Mouse (Mus musculus) liver, adult 2 months (tissue): ENCODE measurements around the gene Mzf1. TPM values are rescaled to one million over a fixed set of nuclear protein-coding genes. Genes with fewer than 3 reads are reported as not detected.
A peak's percentile ranks its signal among the peaks of the same experiment; 100 is the strongest.

Source experiments
- DNase-seq: peaks from one replicate; pipeline ENCODE4 v3.0.0-alpha.2; 2011; ENCODE audit warnings: low read depth, low spot score; ENCODE audit errors: extremely low read depth
- H3K27ac ChIP-seq: fragments of 200-500 bp; replicated peaks from 2 replicates; pipeline ENCODE4 v1.5.1; 2012; ENCODE audit warnings: low read depth, mild to moderate bottlenecking, control low read depth, inconsistent platforms, low read length; ENCODE audit not compliant: insufficient read depth
- H3K27me3 ChIP-seq: fragments of 200-500 bp; 2 replicates; pipeline ENCODE4 v1.6.1; 2012; ENCODE audit warnings: mild to moderate bottlenecking, moderate library complexity, low read length, inconsistent platforms; ENCODE audit not compliant: control insufficient read depth, insufficient read depth
- H3K36me3 ChIP-seq: fragments of 200-500 bp; 2 replicates; pipeline ENCODE4 v1.6.1; 2012; ENCODE audit warnings: low read length, inconsistent platforms; ENCODE audit not compliant: control insufficient read depth, insufficient read depth
- H3K4me1 ChIP-seq: fragments of 200-500 bp; 2 replicates; pipeline ENCODE4 v1.6.1; 2011; ENCODE audit warnings: low read length; ENCODE audit not compliant: control insufficient read depth, insufficient read depth
- H3K4me3 ChIP-seq: fragments of 200-500 bp; 2 replicates; pipeline ENCODE4 v1.5.1; 2011; ENCODE audit warnings: low read depth, mild to moderate bottlenecking, control low read depth, low read length, moderate library complexity; ENCODE audit not compliant: insufficient read depth
- H3K79me2 ChIP-seq: fragments of 200-500 bp; 2 replicates; pipeline ENCODE4 v1.6.1; 2012; ENCODE audit warnings: inconsistent platforms, mild to moderate bottlenecking, low read length, moderate library complexity; ENCODE audit not compliant: control insufficient read depth, insufficient read depth
- H3K9ac ChIP-seq: fragments of 200-500 bp; 2 replicates; pipeline ENCODE4 v1.6.1; 2012; ENCODE audit warnings: low read depth, mild to moderate bottlenecking, control low read depth, inconsistent platforms, low read length
- CTCF ChIP-seq: fragments of 200-500 bp; IDR thresholded peaks from 2 replicates; pipeline ENCODE4 v1.5.1; 2011; ENCODE audit warnings: low read depth, low read length, control low read depth
- POLR2A ChIP-seq: fragments of 200-500 bp; IDR thresholded peaks from 2 replicates; pipeline ENCODE4 v1.6.1; 2011; ENCODE audit warnings: low read length, control low read depth; ENCODE audit not compliant: insufficient read depth; ENCODE audit errors: extremely low read depth
- WGBS: fragments of 180-500 bp; shearing (Covaris S2); methylation state at CpG from one replicate; pipeline ENCODE4 v1.1.7; 2018; 5-methylcytosine and 5-hydroxymethylcytosine counted together
- polyA plus RNA-seq: library from polyadenylated mRNA; depleted of rRNA; stranded (reverse); fragments of >200 nt; gene quantifications from 2 replicates; pipeline ENCODE4 v1.2.3, GENCODE M21; 2012
- total RNA-seq: library from RNA; depleted of rRNA; stranded (reverse); fragments of >200 nt; gene quantifications from 2 replicates; pipeline ENCODE4 v1.2.3, GENCODE M21; 2014

Gene Mzf1
- total and polyA plus RNA-seq, 2 experiments: 0.18 to 0.54 TPM

DNA sequence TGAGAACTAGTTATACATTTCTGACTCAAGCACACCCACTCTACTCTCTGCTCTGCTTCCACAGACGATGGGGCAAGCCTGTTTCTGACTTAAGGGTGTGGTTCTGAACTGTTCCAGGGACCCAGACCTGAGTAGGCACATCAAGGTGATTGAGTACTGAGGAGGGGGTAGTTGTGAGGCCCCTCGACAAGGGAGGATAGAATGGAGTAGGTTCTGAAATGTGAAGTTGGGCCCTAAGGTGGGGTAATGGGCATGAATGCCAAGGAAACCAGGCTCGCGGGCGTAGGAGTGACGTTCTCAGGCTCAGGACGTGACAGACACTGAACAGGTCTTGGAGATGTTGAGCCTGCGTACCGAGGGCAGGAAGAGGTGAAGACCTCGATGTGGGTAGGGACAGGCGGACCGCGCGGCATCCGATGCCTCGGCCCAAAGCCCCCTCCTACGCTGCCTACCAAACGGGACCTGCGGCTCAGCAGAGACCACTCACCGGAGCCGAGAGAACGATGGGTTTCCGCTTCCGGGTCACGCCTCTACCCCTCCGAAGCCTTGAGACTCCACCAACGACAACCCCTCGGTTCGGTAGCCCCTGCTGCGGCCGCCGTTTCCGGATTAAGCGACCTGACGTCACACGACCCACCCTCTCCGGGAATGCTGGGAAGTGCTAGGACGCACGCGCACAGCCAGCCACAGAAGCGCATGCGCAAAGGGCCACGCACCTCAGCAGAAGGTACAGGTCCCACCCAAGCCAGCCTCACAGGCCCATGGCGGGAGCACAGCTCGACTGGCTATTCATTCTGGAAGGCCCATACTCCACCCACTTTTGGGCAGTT, 20.2 kb downstream of the Mzf1 start, which contains the start of gene Chmp2a:
Gene Chmp2a (minus strand): TSS at position 660 of the 830 bp plus-strand sequence.
- peak; percentile 87 for DNase-seq
- H3K4me3 ChIP-seq: peak within 1 kb of the TSS; percentile 76
- peak within 1 kb of the TSS; percentile 69 for H3K27ac ChIP-seq
- peaks cover 24% of the 10 kb centered on the region for H3K4me1 ChIP-seq
- H3K79me2 ChIP-seq: peaks cover 8% of the 10 kb centered on the region; the same call in 1 of the 2 replicates
- H3K27me3 ChIP-seq: no peaks in the 10 kb centered on the region
- peaks cover 26% of the 10 kb centered on the region for H3K36me3 ChIP-seq
- under 1% methylated on average over 45 of the region's 45 CpGs for WGBS
- H3K9ac ChIP-seq: peak within 1 kb of the TSS; percentile 87
- TF ChIP-seq CTCF (no peak), POLR2A (peak; percentile 64; the same call in 1 of the 2 replicates)

DNA sequence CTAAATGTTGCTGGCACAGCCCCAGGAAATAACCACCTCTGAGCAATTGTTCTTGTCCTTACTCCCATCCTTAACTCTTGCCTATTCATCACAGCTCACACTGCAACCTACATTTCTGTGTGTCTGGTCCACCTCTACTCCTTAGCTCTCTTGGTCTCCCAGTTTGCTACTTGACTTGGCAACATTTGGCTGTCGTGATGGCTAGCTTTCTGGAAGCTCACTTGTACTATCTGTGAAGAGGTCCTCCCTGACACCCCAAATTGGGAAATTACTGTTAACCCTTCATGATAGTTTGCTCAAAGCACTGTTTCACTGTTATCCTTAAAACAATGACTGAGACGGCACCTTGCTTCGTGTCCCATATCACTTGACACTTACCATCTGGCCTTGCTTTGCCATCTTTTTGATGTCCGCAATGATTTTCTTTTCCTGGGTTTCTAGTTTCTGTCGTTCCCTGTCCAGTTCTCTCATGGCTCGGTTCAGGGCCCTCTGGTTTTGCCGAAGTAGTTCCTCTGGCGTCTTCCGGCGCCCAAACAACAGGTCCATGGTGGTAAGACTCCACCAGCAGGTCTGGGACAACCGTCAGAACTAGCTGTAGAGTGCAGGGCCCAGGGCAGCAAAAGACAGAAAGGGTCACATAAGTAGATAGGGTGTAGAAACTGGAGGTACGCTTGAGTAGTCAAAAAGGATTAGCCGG, 21.0 kb downstream of the Mzf1 start:
- whole genome bisulfite sequencing: 39% methylated on average over 13 of the region's 13 CpGs
- Histone ChIP-seq H3K36me3 (peaks cover 33% of the 10 kb centered on the region), H3K4me3 (peak overlapping the region; percentile 76), H3K79me2 (peaks cover 8% of the 10 kb centered on the region; the same call in 1 of the 2 replicates), H3K4me1 (peaks cover 19% of the 10 kb centered on the region), H3K27ac (peak overlapping the region; percentile 69), H3K9ac (peak overlapping the region; percentile 87), H3K27me3 (no peaks in the 10 kb centered on the region)
- no peak for DNase-seq
- TF ChIP-seq CTCF (no peak), POLR2A (no peak)

DNA sequence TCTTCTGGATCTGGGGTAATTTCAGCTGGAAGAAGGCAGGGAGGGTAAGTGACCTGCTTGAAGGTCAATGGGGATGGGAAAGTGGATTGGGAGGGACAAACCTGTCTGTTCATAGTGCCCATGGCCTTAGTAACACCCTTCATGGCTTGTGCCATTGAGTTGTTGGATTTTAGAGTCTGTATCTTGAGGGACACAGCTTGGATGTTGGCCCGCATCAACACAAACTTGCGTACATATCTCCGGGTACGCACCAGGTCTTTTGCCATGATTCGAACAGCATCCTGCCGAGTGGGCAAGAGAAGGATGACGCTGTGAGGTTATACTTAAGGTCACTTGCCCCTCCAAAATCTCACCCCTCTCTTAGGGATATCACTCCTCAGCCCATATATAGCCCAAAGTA, 22.0 kb downstream of the Mzf1 start:
- peaks cover 19% of the 10 kb centered on the region for H3K4me1 ChIP-seq
- peaks cover 8% of the 10 kb centered on the region; the same call in 1 of the 2 replicates for H3K79me2 ChIP-seq
- H3K27me3 ChIP-seq: no peaks in the 10 kb centered on the region
- no peak overlapping the region for H3K4me3 ChIP-seq
- WGBS: 92% methylated on average over 7 of the region's 7 CpGs
- H3K36me3 ChIP-seq: peaks cover 43% of the 10 kb centered on the region
- TF ChIP-seq POLR2A (no peak), CTCF (no peak)
- no peak overlapping the region for H3K27ac ChIP-seq
- no peak for DNase-seq
- no peak overlapping the region for H3K9ac ChIP-seq

GRCm38 (mm10) chr7:13031983-13032382, 22.6 kb downstream of the Mzf1 start:
- H3K9ac ChIP-seq: no peak overlapping the region
- no peak for DNase-seq

GRCm38 (mm10) chr7:13031069-13031468, 23.5 kb downstream of the Mzf1 start:
- H3K36me3 ChIP-seq: peaks cover 56% of the 10 kb centered on the region
- TF ChIP-seq CTCF (no peak; the same call in 1 of the 2 replicates), POLR2A (no peak)
- DNase-seq: no peak

More at GRCm38 (mm10) chr7:13031983-13032382, 22.6 kb downstream of the Mzf1 start:
- Histone ChIP-seq H3K79me2 (peaks cover 2% of the 10 kb centered on the region; the same call in 1 of the 2 replicates), H3K36me3 (peaks cover 48% of the 10 kb centered on the region), H3K4me3 (no peak overlapping the region), H3K27me3 (no peaks in the 10 kb centered on the region), H3K4me1 (peaks cover 19% of the 10 kb centered on the region), H3K27ac (no peak overlapping the region)
- WGBS: 84% methylated on average over 2 of the region's 2 CpGs
- TF ChIP-seq CTCF (no peak), POLR2A (no peak)

More at GRCm38 (mm10) chr7:13031069-13031468, 23.5 kb downstream of the Mzf1 start:
- Histone ChIP-seq H3K27ac (no peak overlapping the region), H3K4me1 (peaks cover 16% of the 10 kb centered on the region), H3K79me2 (no peaks in the 10 kb centered on the region; the same call in 1 of the 2 replicates), H3K9ac (no peak overlapping the region), H3K27me3 (no peaks in the 10 kb centered on the region), H3K4me3 (no peak overlapping the region)
- 64% methylated on average over 5 of the region's 5 CpGs for WGBS
